Mouse (Mus musculus) gonadal fat pad, adult 2 months (tissue): Measurements from ENCODE around the gene Atpaf2. TPM values are rescaled to one million over a fixed set of nuclear protein-coding genes. Genes with fewer than 3 reads are reported as not detected.
"Not testable (repeated sequence)": the region's sequence is repeated elsewhere in the genome, so short reads cannot be mapped to it uniquely, and the experiment has no call there.

ENCODE experiments used
- DNase-seq: peaks from one replicate; pipeline ENCODE4 v3.0.0-alpha.2; 2012; ENCODE audit warnings: low read depth
- polyA plus RNA-seq: library from polyadenylated mRNA; depleted of rRNA; stranded (reverse); fragments of >200 nt; gene quantifications from 2 replicates; pipeline ENCODE4 v1.2.3, GENCODE M21; 2012; rRNA removed

The Atpaf2 gene
- polyA plus RNA-seq, result 47.3 and 58.7 TPM in 2 replicates

DNA sequence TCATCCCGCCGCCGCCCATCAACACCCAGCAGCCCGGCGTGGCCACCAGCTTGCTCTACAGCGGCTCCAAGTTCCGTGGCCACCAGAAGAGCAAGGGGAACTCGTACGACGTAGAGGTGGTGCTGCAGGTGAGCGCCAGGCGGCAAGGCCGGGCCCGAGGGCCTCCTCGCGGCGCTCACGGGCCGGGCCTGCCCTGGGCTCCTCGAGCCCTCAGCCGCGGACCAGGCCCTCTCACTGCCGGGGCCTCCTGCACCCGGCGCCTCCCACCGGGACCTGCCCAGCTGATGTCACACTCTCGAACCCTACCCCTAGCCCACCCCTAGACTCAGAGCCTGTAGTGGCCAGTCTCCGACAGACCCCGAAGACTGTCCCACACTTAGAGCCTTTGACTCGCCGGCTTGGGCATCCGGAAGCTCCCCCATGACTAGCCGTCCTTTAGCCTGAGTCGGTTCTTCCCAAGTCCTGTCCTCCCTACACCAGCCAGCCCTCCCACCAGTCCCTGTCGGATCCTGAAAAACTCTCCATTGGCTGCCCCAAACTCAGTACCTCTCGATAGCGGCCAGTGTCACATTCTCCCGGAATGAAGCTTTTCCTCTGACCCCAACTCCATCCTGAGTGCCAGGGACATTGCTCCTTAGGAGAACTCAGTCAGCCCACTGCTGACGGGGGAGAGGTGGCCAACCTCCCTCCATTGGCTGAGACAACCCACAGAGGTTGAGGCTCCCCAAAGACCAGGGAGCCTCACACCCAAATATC lies at the start of gene Atpaf2:
Gene Atpaf2 (minus strand): TSS at position 741 of the 756 bp plus-strand sequence.
- DNase-seq, result no peak

DNA sequence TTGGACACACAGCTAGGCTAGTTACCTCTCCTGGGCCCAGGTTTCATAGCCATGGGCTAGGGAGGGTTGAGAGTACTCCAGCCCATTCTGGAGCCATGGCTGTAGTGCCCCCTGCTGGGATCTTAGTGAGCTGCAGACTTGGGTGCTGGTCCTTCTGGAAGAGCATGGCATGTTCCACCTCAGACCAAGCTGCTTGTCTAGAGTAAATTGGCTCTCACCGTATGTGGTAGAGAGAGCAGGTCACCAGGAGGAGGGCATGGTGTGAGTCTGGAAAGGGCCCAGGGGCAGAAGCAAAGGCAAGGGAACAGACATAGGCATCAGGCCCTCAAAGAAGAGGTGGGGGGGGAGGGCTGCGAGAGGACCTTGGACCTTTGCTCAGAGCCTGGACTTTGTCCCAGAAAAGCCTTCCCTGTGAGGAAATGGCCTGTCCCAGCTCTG lies 47.7 kb upstream of the Atpaf2 start:
- no peak for DNase-seq

DNA sequence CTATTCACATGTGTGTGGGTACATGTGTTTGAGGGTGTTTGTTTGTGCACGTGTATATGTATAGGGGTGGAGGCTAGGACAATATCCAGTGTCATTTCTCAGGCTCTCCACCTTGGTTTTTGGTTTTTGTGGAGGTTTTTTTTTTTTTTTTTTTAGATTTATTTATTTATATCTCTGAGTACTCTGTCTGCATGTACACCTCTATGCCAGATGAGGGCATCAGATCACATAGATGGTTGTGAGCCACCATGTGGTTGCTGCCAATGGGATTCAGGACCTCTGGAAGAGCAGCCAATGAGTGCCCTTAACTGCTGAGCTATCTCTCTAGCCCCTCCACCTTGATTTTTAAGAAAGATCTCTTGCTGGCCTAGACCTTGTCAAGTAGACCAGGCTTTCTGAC lies 39.7 kb upstream of the Atpaf2 start:
- no peak for DNase-seq

DNA sequence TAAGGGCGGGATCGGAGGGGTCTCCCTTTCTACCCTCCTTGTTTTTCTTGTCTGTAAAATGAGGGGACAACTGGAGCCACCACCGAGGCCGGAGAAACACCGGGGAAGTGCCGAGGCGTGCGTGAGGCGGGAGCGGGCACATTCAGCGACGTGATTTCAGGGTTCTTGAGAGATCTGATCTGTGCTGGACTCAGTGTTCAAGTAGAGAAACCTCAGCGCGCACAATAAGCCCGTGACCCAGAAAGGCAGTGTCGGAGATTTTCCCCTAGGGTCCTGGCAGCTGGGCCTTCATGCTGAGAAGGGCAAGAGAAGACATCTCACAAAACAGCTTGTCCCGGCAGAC lies 36.5 kb upstream of the Atpaf2 start:
- DNase-seq, result no peak

DNA sequence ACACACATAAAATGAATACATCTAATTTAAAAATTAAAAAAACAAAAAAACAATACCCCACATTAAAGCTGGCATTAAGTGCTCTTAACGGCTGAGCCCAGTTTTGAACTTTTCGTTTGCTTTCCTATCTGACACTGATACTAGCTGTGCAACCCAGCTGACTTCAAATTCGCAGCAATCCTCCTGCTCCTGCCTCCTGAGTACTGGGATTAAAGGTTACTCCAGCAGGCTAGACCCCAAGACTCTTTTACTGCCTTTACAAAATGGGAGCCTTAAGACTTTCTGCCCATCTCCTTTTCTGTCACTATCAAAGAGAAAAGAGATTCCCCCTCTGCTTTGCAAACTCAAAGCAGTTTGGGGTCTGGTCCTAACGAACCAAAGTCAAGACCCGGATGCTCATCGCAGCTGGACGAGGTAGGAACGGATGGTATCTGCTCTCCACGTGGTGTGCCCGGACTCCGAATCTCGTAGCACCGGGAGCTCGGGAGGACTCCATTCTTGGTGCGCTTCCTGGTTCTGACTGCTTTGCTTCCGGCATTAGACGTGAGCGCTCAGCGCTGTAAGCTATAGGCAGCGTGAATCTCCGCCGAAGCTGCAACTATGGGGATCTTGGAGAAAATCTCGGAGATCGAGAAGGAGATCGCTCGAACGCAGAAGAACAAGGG lies 36.0 kb upstream of the Atpaf2 start, which contains the start of gene Drg2:
Gene Drg2 (plus strand): TSS at position 512 of the 665 bp plus-strand sequence.
- DNase-seq, result peak; percentile 33

DNA sequence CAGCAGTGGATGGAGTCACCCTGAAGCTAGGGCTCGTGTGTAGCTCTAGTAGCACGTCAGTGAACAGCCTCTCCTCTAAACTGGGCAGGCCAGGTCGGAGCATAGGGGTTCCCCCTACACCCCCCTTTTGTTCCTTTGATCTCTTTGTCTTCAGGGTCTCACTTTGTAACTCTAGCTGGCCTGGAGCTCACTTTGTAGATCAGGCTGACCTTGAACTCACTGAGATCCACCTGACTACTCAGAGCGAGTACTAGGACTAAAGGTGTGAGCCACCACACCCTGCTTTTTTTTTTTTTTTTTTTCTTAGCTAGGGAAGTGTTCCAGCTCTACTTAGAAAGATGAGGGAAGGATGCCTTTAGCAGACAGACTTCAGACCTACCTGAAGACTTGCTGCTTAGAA lies 25.8 kb upstream of the Atpaf2 start:
- no peak for DNase-seq

DNA sequence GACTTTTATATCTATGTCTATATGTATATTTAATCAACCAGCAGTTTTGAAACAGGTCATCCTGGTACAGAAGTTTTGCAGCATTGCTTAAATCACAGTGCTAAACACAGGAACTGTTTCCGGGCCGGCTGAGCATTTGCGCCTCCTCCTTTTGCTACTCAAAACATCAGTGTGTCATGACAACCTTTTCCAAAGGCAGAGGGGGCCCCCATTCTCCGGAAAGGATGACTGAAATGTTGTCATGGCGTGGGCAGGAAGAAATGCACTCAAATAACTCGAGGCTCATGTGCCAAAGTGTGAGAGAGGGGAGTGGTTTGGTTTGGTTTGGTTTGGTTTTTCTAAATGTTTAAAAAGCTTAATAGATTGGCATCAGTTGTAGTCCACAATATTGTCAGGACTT lies 24.6 kb upstream of the Atpaf2 start:
- DNase-seq, result no peak

DNA sequence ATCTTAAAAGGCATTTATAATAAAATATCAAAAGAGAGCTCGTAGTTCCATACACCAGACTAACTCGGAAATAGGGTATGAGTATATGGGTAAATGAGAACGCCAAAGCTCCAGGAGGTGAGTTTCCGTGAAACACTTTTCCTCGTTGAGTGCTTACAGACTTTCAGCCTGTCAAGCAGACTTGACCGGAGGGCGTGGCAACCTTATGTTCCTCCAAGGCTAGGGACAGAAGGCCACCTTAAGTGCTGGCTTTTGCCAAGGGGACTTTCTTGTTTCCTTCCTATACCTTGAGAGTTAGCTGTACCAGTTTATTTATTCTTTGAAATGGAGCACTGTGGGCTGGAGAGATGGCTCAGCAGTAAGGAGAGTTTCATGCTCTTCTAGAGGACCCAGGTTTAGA lies 21.9 kb upstream of the Atpaf2 start:
- DNase-seq, result no peak

DNA sequence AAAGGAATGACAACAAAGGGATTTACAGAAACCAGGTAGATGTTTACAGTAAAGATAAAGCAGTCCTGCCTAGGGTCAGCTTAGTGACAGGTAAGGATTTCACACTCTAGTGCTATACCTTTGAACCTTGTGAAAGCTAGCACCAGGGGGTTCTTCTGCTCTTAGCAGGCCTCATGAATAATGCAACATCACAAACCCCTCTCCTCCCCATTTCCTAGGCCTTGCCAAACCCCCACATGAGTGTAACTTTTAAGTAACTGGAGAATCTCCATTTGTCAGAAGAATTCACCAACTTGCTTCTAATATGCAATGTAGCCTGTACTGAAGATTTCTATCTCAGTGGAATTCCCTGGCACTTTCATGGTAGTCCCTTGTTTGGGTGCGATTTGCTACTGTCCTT lies 21.4 kb upstream of the Atpaf2 start:
- not testable (repeated sequence) for DNase-seq

DNA sequence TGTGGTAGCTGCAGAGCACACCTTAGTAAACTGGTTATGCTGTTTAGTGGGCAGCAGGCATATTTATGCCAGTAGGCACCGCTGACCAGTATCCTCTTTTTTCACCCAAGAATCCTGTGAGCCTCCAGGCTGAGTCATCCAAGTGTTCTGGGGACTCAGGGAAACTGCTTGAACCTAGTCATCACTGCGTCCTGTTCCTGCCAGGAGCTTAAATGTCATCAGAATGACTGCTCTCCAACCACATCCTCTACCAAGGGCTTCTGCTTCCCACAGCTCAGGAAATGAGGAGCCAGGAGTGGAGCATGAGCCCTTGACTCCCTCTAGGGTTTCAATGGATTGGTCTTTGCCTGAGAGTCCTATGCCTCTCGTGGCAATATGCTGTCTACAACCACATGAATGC lies 18.4 kb upstream of the Atpaf2 start:
- no peak for DNase-seq

DNA sequence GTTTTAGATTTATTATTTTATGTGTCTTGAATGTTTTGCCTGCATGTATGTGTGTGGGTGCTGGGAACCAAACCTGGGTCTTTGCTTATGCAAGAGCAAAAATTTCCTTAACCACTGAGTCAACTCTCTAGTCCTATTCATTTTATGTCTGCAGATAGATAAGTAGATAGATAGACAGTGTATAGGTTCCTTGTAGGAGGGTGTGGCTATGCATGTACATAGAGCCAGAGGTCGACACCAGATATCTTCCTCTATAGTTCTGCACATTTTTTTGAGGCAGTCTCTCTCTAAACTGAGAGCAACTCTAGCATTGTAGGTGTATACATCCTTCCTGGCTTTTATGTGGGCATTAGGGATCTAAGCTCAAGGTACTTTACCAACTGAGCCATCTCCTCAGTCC lies 16.9 kb upstream of the Atpaf2 start:
- DNase-seq, result no peak

DNA sequence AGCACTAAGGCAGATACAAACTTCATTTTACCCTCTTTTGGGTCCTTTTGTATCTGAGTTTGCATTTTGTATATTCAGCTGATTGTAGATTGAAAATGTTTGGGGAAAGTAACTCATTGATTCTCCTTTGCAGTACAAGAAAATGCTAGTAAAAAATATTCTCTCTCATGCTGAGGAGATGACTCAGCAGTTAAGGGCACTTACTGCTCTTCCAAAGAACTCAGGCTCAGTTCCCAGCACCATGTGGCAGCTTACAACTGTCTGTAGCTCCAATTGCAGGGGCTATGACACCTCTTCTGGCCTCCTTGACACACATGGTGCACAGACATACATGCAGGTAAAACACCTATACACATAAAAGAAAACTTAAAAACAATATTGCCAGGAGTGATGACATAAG lies 15.2 kb upstream of the Atpaf2 start:
- no peak for DNase-seq

DNA sequence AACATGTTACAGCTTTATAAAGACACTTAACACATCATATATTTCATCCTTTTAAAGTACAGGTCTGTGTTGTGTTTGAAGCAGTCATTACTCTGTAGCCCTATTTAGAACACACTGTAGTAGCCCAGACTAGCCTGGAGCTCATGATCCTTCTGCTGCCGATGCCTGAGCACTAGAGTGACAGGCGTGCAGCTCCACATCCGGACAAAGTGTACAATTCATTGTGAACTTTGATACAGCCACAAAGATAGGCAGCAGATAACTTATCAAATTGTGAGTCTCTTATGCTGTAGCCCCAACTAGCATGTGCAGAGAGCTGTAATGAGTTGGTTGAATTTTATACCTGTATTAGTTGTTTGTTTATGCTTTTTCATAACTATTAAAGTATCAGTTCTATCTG lies 9.4 kb upstream of the Atpaf2 start:
- DNase-seq, result no peak

DNA sequence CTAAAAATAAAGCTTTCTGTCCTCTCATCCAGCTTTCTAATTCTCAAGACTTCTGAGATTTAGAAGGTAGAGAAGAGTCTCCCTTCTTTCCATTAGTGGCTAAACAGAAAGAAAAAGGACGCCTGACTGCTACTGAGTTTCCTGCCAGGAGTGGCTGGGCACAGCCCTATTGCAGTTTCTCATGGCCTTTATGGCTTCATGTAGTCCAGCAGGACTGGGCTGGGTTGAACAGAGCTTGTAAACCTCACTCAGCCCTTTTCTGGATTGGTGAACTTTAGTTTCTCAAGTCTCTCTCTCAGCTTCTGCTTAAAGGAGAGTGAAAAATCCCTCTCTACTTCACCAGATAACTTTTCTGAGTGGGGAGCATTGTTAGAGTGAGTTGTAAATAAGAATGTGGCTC lies 8.2 kb upstream of the Atpaf2 start:
- DNase-seq, result no peak

DNA sequence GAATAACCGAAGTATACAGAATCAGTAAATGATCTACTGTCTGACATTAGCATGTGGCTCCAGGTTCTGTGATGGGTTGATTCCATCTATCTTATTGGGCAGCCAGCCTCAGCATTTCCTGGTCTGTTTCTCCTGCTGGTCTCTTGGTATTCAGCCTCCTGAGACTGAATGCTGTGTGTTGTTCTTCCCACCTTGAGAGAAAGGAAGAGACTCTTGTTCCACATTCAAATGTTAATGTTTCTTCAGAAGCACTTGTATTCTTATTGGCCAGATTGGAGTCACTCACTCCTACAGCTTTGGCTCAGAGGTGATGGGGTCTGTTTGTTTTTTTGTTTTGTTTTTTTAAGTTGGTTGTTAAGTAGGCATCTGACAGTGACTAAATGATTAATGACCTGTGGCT lies 4.7 kb upstream of the Atpaf2 start:
- DNase-seq, result no peak

DNA sequence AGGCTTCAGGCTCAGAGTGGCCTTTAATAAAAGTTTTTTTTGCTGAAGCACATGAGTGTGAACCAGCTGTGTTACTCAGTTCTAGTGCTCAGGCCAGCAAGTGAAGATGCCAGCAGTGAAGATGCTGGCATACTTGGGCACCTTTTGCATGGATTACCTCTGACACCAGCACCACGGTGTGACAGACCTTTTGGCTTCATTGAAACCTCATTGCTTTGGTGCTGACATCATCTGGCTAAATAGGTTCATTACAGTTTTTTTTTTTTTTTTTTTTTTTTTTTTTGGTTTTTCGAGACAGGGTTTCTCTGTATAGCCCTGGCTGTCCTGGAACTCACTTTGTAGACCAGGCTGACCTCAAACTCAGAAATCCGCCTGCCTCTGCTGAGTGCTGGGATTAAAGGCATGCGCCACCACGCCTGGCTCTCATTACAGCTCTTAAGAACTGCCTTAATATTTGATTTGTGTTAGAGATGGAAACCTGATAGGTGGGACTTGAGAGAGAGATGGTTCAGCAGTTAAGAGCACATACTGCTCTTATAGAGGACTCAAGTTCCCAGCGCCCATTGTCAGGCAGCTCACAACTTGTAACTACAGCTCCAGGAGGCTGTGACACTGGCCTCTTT lies 3.9 kb upstream of the Atpaf2 start:
- DNase-seq, result no peak

DNA sequence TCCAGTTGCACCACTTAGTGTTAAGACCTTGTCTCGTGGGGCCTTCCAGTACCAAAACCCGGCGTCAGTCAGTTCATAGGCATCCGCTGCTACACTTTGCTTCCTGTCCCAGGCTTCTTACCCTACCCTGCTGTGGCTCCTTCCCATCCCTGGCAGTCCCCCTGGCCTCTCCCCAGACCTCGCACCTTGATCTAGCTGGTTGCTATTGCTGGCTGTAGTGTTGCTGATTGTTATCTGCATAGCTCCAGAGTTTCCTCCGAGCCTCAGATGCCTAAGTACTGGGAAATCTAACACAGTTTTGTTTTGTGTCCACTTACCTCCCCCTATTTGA lies 181 bp upstream of the Atpaf2 start:
- no peak for DNase-seq

DNA sequence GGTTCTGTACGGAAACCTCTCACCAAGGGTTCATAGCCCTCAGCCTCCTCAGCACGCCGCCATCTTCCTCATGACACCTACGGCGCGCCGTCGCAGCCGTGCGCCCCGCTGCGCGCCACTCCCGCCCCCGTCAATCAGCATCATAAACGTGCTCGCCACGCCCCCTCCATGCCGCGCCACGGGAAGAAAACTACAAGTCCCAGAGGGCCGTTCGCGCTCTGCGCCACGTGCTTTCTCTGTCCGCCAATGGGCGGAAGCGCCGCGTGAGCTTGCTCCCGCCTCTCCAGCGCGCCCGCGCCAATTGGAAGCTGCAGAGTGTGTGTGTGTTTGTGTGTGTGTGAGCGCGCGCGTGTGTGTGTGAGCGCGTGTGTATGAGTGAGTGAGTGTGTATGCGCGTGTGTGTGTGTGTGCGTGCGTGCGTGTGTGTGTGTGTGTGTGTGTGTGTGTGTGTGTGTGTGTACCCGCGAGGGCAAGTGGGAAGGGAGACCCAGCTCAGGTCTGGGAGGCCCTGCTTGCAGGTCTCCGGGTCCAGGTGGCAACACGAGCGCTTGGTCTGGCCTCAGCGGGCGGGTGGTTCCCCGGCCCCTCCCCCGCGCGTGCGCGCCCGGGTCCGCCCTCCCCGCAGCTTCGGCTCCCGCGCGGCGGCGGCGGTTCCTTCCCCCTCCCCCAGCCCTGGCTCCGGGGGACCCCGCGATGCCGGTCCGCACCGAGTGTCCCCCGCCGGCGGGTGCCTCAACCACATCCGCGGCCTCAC lies 1.1 kb downstream of the Atpaf2 start, which contains the start of gene Gid4:
Gene Gid4 (plus strand): TSS at position 183 of the 754 bp plus-strand sequence.
- peak; percentile 81 for DNase-seq

DNA sequence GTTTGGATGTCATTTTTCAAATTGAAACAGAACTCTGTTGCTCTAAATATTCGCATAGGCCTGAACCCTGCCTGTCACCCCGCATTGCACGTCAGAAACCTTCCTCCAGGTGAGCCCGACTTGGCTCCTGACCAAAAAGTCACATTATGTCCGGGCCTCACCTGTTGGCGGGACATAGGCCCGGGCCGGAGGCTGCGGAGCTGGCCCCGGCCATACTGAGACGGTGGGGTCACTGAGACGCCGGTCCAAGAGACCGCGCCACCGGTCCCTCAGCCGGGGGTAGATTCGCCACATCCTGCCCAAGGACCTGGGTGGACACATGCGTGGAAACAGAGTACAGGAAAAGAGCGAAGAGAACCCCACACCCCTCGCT lies 1.7 kb downstream of the Atpaf2 start:
- DNase-seq, result no peak

DNA sequence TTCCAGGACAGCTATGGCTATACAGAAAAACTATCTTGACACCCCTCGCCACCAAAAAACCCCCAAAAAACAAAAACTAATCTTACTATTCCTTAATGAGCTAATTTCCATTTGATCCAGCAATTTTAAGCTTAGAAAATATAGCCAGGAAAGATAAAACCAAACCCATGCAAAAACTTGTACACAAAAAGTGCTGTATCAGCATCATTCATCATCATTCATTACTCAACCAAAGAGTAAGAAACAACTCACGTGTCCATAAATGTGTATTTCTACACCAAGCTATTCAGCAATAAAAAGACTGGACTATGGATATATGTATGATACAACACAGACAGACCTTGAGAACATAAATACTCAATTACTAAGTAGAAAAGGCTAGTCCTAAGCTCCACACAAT lies 5.3 kb downstream of the Atpaf2 start:
- DNase-seq, result no peak

DNA sequence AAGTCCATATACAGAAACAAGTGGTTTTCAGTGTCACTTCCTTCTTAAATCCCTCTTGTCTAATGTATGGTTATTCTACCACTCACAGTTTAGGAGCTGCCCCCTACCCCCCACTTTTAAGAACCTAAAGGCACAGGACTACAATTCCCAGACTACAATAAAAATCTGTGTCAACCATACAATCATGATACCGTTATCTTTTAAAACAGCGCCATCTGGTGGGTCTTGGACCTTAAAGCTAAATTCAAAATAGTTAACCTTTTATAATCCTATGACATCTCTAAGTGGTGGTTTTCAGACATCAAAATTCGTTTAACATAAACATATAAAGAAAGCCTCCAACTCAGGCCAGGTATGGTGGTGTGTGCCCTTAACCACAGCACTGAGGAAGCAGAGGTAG lies 6.1 kb downstream of the Atpaf2 start:
- DNase-seq, result no peak

DNA sequence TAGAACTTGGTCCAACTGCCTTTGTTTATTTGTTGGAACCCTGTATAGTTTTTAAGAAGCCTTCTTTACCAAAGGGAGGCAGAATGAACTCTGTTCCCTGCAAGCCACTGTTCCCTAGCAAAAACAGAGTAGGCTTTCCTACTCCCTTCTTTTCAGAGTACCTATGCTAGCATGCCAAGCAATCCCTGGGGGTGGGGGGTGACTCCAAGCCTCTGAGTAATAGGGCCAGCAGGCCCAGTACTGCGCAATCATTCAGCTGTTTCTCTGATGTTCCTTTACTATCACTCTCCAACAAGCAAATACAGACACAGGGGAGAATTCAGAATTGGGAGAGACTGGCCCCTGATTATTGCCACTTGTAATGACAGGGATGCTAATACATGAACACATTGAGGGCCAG lies 11.7 kb downstream of the Atpaf2 start:
- DNase-seq, result no peak

DNA sequence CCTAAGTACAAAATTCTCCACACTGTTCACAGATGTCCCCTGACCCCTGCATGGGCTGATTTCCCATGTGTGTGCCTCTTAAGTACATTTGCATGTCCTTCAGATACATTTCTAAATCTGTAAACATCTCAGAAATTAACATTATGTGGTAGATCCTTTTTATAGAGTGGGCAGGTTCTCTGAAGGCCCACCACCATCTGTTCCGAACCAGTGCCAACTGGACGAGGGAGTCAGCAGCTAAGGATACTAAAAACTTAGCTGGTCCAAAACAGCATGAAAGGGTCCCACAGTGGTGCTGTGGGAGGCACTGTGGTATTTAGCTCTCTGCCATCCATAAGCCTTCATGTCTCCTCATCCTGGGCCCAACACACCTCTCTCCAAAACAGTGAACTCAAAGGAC lies 21.1 kb downstream of the Atpaf2 start:
- DNase-seq, result no peak
